Mouse (Mus musculus): ENCODE results near the gene Cdk2ap1. TPM values are rescaled to one million over a fixed set of nuclear protein-coding genes. Genes with fewer than 3 reads are reported as not detected.
"Not testable (repeated sequence)": the region's sequence is repeated elsewhere in the genome, so short reads cannot be mapped to it uniquely, and the experiment has no call there.

Gene Cdk2ap1
- polyA plus RNA-seq (2012; rRNA removed), result 76.6 and 79.8 TPM in 2 replicates

- not testable (repeated sequence) for H3K4me3 ChIP-seq (ENCODE audit: insufficient read depth, low read depth, low read length); H3K27ac ChIP-seq (ENCODE audit: insufficient read depth, low read depth, low read length); H3K36me3 ChIP-seq (ENCODE audit: control insufficient read depth, insufficient read depth, low read length); DNase-seq; H3K27me3 ChIP-seq (replicated peaks; ENCODE audit: control insufficient read depth, insufficient read depth, low read length); H3K4me1 ChIP-seq (ENCODE audit: control insufficient read depth, insufficient read depth, low read length)
- 91% methylated on average over 5 of the region's 5 CpGs for WGBS
Measured at GRCm38 (mm10) chr5:124362982-124363381, at the start of gene Cdk2ap1. Gene Cdk2ap1, minus strand, starts transcription at chr5:124363082.

- 90% methylated on average over 5 of the region's 5 CpGs for WGBS
- peaks cover 13% of the 10 kb centered on the region for H3K36me3 ChIP-seq (ENCODE audit: control insufficient read depth, insufficient read depth, low read length)
- no peak overlapping the region for H3K27ac ChIP-seq (ENCODE audit: insufficient read depth, low read depth, low read length)
Measured at GRCm38 (mm10) chr5:124412163-124412562, 49.3 kb upstream of the Cdk2ap1 start.

GRCm38 (mm10) chr5:124410808-124411207 is 47.9 kb upstream of the Cdk2ap1 start:
- H3K36me3 ChIP-seq (ENCODE audit: control insufficient read depth, insufficient read depth, low read length), result peaks cover 19% of the 10 kb centered on the region
- H3K4me1 ChIP-seq (ENCODE audit: control insufficient read depth, insufficient read depth, low read length), result no peaks in the 10 kb centered on the region
- no peak overlapping the region for H3K4me3 ChIP-seq (ENCODE audit: insufficient read depth, low read depth, low read length)
- TF ChIP-seq CTCF (conservative IDR thresholded peaks at IDR 0.05; ENCODE audit: insufficient read depth, insufficient read length, low read depth, low read length) (0 out of 2 replicates have a peak, but pooled peaks have one; percentile 17), POLR2A (IDR thresholded peaks at IDR 0.05; ENCODE audit: low read depth, low read length) (no peak)
- H3K27ac ChIP-seq (ENCODE audit: insufficient read depth, low read depth, low read length), result no peak overlapping the region
- WGBS, result 58% methylated on average over 3 of the region's 3 CpGs
- no peaks in the 10 kb centered on the region for H3K27me3 ChIP-seq (replicated peaks; ENCODE audit: control insufficient read depth, insufficient read depth, low read length)
- DNase-seq, result no peak

More at GRCm38 (mm10) chr5:124412163-124412562, 49.3 kb upstream of the Cdk2ap1 start:
- H3K27me3 ChIP-seq (replicated peaks; ENCODE audit: control insufficient read depth, insufficient read depth, low read length), result no peaks in the 10 kb centered on the region
- TF ChIP-seq CTCF (conservative IDR thresholded peaks at IDR 0.05; ENCODE audit: insufficient read depth, insufficient read length, low read depth, low read length) (no peak), POLR2A (IDR thresholded peaks at IDR 0.05; ENCODE audit: low read depth, low read length) (no peak)
- H3K4me3 ChIP-seq (ENCODE audit: insufficient read depth, low read depth, low read length), result no peak overlapping the region
- no peaks in the 10 kb centered on the region; the same call in 1 of the 2 replicates for H3K4me1 ChIP-seq (ENCODE audit: control insufficient read depth, insufficient read depth, low read length)
- no peak for DNase-seq

GRCm38 (mm10) chr5:124393726-124394125 is 30.8 kb upstream of the Cdk2ap1 start:
- peaks cover 14% of the 10 kb centered on the region for H3K36me3 ChIP-seq (ENCODE audit: control insufficient read depth, insufficient read depth, low read length)
- no peak for DNase-seq
- no peak for TF ChIP-seq CTCF (conservative IDR thresholded peaks at IDR 0.05; ENCODE audit: insufficient read depth, insufficient read length, low read depth, low read length)
- no peak for TF ChIP-seq POLR2A (IDR thresholded peaks at IDR 0.05; ENCODE audit: low read depth, low read length)
- WGBS, result 82% methylated on average over 7 of the region's 7 CpGs
- no peaks in the 10 kb centered on the region for H3K27me3 ChIP-seq (replicated peaks; ENCODE audit: control insufficient read depth, insufficient read depth, low read length)
- H3K27ac ChIP-seq (ENCODE audit: insufficient read depth, low read depth, low read length), result no peak overlapping the region
- H3K4me3 ChIP-seq (ENCODE audit: insufficient read depth, low read depth, low read length), result no peak overlapping the region
- no peaks in the 10 kb centered on the region for H3K4me1 ChIP-seq (ENCODE audit: control insufficient read depth, insufficient read depth, low read length)

- H3K4me3 ChIP-seq (ENCODE audit: insufficient read depth, low read depth, low read length), result no peak overlapping the region
- H3K4me1 ChIP-seq (ENCODE audit: control insufficient read depth, insufficient read depth, low read length), result no peaks in the 10 kb centered on the region
- TF ChIP-seq POLR2A (IDR thresholded peaks at IDR 0.05; ENCODE audit: low read depth, low read length), result no peak
- TF ChIP-seq CTCF (conservative IDR thresholded peaks at IDR 0.05; ENCODE audit: insufficient read depth, insufficient read length, low read depth, low read length), result no peak
- 98% methylated on average over 4 of the region's 4 CpGs for WGBS
- H3K36me3 ChIP-seq (ENCODE audit: control insufficient read depth, insufficient read depth, low read length), result peaks cover 15% of the 10 kb centered on the region
- no peaks in the 10 kb centered on the region for H3K27me3 ChIP-seq (replicated peaks; ENCODE audit: control insufficient read depth, insufficient read depth, low read length)
- no peak overlapping the region for H3K27ac ChIP-seq (ENCODE audit: insufficient read depth, low read depth, low read length)
- no peak for DNase-seq
Measured at GRCm38 (mm10) chr5:124392412-124392811, 29.5 kb upstream of the Cdk2ap1 start.

GRCm38 (mm10) chr5:124387932-124388331 is 25.1 kb upstream of the Cdk2ap1 start:
- Histone ChIP-seq H3K4me1 (ENCODE audit: control insufficient read depth, insufficient read depth, low read length) (no peaks in the 10 kb centered on the region), H3K27ac (ENCODE audit: insufficient read depth, low read depth, low read length) (no peak overlapping the region), H3K4me3 (ENCODE audit: insufficient read depth, low read depth, low read length) (no peak overlapping the region), H3K27me3 (replicated peaks; ENCODE audit: control insufficient read depth, insufficient read depth, low read length) (no peaks in the 10 kb centered on the region), H3K36me3 (ENCODE audit: control insufficient read depth, insufficient read depth, low read length) (peaks cover 17% of the 10 kb centered on the region)
- TF ChIP-seq CTCF (conservative IDR thresholded peaks at IDR 0.05; ENCODE audit: insufficient read depth, insufficient read length, low read depth, low read length), result 0 out of 2 replicates have a peak, but pooled peaks have one; percentile 12
- no peak for TF ChIP-seq POLR2A (IDR thresholded peaks at IDR 0.05; ENCODE audit: low read depth, low read length)
- 60% methylated on average over 5 of the region's 5 CpGs for WGBS
- DNase-seq, result peak; percentile 7

GRCm38 (mm10) chr5:124380121-124380520 is 17.2 kb upstream of the Cdk2ap1 start:
- H3K4me3 ChIP-seq (ENCODE audit: insufficient read depth, low read depth, low read length), result no peak overlapping the region
- H3K27me3 ChIP-seq (replicated peaks; ENCODE audit: control insufficient read depth, insufficient read depth, low read length), result no peaks in the 10 kb centered on the region
- H3K4me1 ChIP-seq (ENCODE audit: control insufficient read depth, insufficient read depth, low read length), result no peaks in the 10 kb centered on the region
- H3K36me3 ChIP-seq (ENCODE audit: control insufficient read depth, insufficient read depth, low read length), result peaks cover 13% of the 10 kb centered on the region
- TF ChIP-seq CTCF (conservative IDR thresholded peaks at IDR 0.05; ENCODE audit: insufficient read depth, insufficient read length, low read depth, low read length) (no peak), POLR2A (IDR thresholded peaks at IDR 0.05; ENCODE audit: low read depth, low read length) (no peak)
- DNase-seq, result no peak
- WGBS, result 100% methylated on average over 1 of the region's 1 CpGs
- H3K27ac ChIP-seq (ENCODE audit: insufficient read depth, low read depth, low read length), result no peak overlapping the region
